Mouse (Mus musculus) heart, adult 18-20 months (tissue): ENCODE results near the gene Bmp2k. TPM values are rescaled to one million over a fixed set of nuclear protein-coding genes. Genes with fewer than 3 reads are reported as not detected.

Source experiments
- DNase-seq, 2 experiments: peaks; one replicate each; pipeline ENCODE4 v3.0.0; 2021 to 2022; ENCODE audit warnings: mixed read lengths in 1 of 2
- long read RNA-seq, 2 experiments: library from polyadenylated mRNA; stranded (forward); transcript quantifications; one replicate each; pipeline ENCODE4 v2.0.0; 2021
- total RNA-seq, 2 experiments: library from RNA; stranded (reverse); gene quantifications; 2 replicates each; pipeline ENCODE4 v1.2.3; 2021

Bmp2k gene
- 1 to 10 TPM; 6.7 to 7.0 TPM for total RNA-seq
- long read RNA-seq, experiment 1, partial matches to known transcripts: 1 of 1 reads
- long read RNA-seq, experiment 1, other reads (novel, unspliced or antisense): 0 of 1 reads
- long read RNA-seq, experiment 2, partial matches to known transcripts: 0 of 3 reads
- long read RNA-seq, experiment 2, other reads (novel, unspliced or antisense): 1 of 3 reads

DNA sequence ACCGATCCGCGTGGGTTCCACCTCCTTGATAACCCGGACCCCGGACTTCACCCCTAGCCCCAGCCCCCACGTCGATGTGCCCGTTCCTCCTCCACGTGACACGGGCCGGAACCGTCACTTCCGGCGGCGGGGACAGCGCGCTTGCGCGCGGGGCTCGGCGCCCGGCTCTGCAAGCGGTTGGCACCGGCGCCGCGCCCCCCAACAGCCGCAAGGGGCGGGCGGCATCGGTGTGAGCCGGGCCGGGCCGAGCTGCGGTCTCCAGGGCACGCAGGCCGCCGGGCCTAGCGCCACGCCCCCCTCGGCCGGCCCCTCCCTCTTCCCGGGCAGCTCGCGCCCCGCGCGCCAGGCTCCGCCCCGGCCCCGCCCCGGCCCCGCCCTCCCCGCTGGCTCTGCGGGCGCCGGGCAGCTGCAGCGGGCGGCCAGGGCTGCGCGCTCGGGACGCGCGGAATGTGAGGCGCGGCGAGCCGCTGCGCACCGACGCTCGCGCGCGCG lies at the start of gene Bmp2k:
Gene Bmp2k, plus strand, starts transcription at position 380 of the 492 bp plus-strand sequence.
- peak; percentile 91 to 94 for DNase-seq

DNA sequence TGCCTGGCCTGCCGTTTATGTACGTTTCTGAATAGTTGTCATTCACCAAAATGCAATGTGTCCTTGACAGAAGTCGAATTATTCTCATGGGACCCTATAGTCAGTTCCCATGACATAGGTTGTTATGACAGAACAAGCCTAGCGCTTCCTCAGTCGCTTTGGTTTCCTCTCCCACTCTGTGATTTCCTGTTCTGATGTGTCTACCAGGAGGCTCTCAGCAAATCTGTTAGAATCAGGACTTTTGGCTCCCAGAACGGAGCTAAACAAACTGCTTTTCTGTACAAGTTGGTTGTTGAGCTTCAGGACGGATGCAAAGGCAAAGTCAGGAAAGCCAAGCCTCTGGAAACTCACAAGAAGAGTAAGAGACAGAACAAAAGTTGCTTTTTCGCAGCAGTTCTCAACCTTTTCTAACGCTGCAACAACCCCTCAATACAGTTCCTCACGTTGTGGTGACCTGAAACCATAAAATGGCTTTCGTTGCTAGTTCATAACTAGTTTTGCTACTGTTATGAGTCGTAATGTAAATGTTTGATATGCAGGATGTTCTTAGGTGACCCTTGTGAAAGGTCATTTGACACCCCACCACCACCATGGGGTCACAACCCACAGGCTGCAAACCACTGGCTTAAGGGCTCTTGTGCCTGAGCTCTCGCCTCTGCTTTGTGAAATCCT lies 48.5 kb upstream of the Bmp2k start:
- DNase-seq: peak; percentile 17

DNA sequence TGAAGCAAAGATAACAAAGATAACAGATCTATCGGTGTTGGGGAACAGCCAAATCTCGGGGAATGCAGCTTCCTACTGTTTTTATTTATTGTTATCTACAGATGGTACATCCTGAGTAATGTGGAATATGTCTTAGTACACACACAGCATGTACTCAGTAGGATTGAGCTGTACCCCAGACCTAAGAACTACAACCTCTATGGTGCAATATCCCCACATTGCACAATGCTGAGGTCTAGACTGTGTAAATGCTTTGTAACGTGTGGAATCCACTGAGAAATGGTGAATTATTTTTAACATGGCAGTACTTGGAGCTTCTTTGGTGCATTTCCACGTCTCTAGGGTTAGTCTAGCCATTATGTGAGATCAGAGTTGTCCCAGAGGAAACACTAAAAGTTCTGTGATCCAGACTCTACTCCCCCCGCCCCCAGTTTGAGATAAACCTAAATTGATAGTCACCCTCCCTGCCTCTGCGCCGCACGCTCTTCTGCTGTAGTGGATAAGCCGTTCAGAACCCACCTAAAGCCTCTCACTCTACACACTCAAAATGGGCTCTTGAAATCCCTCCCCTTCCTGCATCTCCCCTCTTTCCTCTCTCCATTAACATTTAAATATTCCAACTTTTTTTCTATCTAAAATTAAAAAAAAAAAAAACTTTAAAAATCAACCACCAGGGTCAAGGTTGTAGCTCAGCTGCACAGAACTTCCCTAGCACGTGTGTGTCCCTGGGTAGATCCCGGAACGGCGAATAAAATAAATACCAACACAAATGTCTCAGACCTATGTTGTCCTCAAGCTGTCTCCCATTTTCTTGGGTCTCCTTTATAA lies 47.4 kb upstream of the Bmp2k start:
- no peak for DNase-seq

DNA sequence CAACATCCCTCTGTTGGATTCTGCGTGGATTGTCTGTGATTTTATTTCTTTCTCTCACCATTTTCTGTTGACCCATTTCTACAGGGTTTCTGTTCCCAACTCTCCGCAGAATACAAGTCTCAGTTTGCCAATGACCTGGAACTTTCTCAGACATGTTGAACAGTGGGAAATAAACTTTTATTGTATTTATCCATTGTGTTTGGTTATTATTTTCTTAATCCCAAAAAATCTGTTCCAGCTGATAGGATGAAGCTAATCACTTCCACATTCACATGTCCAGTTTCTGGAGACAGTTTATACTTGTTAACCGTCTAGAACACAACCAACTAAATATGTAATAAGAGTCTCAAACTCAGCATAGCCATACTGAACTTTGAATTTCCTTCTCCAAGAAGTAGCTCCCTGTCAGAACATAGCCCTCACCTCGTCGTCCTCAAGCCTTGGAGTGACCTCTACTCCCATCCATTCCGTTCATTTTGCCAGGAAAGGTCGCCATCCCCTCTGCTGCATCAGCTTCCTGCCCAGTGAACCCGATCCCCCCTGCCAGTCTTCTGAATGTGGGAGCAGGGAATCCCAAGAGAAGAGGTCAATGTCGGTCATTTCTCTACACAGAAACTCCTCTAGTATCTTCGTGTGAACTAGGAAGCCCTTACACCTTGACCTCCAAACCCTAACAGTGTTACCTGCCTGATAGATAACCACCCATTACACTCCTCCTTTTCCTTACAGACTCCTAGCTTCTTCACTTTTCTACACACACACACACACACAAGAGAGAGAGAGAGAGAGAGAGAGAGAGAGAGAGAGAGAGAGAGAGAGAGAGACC lies 46.6 kb upstream of the Bmp2k start:
- no peak for DNase-seq

DNA sequence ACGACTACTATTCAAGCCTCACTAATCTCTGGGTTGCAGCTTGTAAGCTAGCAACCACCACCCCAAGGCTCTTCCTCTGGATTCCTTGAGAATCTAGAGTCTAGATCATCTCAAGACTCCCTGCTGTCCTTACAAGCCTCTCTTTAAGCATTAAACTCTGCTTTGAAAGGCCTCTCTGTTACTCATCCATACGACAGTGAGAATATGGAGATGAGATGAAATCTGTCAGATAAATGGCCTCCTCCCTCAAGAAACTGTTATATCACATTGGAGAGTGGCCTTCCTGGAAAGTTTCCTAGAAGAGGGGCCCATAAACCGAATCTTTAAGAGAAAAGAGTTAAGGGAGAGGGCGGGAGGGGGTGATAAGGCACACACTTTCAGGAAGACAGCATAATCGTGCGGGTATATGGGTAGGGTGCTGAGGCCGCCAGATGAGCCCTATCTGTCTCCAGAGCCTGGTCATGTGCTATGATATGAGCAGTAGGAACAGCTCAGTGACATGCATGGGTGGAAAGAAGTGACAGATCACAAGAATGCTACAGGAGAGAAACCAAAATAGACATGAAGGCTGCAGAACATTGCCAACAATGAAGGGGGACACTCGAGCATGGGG lies 45.9 kb upstream of the Bmp2k start:
- no peak for DNase-seq

DNA sequence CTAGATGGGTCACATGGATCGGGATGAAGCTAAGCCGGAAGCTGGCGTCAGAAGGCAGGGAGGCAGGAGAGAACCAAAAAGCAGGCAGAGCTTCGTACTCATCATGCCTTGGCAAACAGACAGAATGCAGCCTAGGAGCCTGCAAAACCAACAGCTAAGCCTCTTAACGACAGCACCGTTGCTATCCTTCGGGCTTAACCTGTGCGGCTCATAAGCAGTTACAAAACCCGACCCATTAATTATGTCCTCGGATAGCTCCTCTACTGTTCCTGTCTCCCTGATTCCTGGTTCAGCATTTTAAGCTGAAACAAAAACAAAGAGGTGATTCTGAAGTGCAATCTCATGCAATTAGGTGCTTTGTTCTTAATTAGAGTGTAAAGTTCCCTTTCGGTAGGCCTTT lies 43.4 kb upstream of the Bmp2k start:
- no peak for DNase-seq

DNA sequence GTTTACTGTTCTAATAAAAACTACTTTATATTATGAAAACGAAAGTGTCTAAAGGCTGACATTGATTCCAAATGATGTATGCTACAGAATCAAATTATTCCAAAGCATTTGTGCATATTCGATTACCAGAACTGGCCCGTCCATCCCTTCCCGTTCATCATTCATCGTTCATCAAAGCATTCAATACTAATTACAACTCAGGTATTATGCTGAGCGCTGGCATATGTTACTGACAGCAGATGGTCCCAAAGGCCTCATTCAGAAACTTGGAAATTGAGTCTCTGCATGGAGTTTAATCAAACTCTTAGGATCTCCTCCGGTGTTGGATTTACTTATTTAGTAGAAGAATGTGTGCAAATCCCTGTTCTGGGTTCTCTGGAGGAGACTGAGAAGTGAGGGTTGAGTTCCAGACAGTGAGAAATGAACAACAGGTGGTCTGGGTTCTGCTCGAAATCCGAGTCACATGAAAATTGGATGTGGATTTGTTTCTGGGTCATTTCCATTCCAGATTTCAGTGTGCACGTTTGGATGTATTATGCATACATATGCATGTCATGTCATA lies 42.9 kb upstream of the Bmp2k start:
- DNase-seq: no peak

DNA sequence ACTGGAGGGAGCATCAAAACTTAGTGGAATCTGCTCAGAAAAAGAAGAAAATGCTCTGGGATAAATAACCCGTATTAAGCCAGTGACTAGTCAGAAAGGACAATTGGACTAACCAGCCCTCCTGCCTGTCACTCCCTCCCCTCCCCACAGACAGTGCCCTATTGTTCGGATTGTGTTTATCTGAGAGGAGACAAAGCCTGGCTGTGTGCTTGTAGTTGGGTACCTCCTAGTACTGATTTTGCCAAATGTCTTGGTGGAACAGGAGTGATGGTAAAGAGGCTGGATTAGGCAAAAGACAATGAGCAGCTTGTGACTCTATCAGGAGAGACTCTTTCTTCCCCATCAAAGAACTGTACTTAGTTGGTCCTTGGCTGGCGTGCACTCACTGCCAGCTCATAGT lies 40.6 kb upstream of the Bmp2k start:
- DNase-seq: no peak

DNA sequence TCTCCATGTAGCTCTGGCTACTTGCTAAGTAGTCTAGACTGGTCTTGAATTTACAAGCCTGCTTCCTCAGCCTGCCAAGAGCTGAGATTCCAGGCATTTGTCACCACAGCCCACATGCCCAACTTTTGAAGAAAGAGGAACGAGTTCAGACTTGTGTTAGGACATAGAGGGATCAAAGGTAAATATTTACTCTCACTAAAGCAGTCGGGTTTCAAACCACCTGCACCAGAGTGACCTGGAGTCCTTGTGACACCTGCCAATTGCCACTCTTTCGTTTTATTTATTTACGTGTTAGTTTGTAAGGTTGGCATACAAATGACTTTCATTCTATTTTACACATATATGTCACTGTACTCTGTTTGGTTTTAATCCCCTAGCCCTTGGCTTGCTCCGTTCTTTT lies 36.4 kb upstream of the Bmp2k start:
- DNase-seq: no peak

DNA sequence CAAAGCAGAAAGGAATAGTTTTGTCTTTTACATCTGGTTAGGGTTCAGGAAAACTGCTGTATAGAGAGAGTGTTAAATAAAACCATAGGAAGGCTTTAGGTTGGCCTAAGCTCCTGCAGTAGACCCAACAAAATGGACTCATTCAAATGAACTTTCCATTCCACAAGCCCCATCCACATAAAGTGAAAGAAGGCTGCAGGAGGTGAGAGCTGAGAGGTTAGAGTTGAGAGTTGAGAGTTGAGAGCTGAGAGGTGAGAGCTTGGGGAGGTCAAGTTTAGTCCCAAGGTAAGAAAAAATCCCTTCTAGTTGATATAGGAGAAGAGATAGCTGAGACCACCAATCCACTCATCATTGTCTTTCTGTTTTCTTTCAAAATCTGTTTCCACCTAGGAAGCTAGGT lies 35.6 kb upstream of the Bmp2k start:
- no peak for DNase-seq

DNA sequence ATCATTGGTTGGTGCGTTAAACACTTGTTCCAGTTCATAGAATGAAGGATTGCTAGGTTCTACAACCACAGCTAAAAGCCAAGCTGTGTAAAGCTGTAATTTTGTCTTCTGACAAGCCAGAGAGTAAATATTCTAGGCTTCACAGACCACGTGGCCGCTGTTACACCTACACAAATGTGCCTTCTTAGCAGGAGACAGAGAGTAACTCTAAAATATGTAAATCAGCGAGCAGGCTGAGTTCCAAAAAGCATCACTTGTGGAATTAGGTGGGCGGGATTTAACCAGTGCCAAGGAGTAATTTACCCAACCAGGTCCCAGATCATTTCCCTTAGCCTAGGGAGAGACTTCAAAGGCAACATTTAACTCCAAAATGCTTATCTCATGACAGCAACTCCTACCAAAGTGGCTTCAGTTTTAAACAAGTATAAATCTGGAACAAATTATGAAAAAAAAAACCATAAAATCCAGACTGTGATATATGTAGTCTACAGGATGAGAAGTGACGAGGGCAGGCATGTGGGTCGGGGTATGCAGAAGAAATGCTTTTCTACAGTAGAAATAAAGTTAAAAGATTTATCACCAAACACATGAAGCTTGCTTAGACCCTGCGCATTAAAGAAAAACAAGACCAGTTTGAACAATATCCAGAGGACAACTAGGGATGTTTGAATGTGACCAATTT lies 35.1 kb upstream of the Bmp2k start:
- no peak for DNase-seq

DNA sequence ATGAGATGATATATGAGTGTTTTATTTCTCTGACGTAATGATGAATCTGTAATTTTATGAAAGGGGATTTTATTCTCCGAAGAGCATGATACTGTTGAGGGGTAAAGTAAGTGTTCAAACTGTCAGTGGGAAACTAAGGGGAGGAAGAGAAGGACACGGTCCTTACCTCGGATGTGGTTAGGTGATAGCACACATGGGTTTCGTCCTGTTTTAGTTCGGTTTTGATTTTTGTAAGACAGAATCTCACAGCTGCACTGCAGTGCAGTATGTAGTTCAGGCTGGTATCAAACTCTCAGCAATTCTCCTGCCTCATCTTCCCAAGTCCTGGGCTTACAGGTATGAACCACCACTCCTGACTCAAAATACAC lies 34.6 kb upstream of the Bmp2k start:
- no peak for DNase-seq

DNA sequence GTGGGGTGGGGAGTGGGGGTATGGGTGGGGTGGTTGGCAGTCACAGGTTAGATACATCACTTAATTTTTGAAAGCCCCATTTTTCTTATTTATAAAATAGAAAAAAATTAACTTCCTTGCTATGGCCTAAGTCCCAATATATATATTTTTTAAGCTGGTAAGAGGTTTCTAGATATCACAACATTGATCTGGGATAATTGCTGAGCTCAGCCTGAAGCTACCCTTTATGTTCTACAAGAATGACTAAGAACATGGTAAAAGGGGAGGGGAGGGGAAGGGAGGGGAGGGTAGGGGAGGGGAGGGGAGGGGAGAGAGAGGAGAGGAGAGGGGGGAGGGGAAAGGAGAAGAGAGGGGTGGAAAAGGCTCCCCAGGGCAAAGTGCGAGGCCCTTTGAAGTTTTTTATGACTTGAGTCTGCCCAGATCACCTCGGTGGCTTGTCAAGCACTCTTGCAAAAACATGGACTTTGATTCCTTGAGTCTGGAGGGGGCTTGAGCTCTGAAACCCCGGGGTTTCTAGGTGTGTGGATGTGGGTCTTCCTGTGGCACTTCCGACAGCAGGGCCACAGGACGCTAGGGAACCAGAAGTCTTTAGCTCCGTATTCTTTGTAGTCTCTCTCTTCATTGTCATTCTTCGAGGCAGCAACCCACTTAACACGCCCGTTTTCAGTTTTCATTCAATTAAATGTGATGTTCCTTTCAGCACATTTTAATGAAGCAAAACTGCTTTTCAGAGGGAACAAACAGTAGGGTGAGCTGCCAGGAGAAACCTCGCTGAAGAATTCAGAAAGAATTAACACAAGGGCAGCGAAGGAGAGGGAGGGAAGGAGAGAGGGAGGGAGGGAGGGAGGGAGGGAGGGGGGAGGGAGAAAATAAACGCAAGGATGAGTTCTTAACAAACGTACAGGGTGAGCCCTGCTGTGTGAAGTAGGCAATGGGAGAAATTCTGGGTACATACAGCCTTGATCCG lies 33.1 kb upstream of the Bmp2k start:
- DNase-seq: no peak

DNA sequence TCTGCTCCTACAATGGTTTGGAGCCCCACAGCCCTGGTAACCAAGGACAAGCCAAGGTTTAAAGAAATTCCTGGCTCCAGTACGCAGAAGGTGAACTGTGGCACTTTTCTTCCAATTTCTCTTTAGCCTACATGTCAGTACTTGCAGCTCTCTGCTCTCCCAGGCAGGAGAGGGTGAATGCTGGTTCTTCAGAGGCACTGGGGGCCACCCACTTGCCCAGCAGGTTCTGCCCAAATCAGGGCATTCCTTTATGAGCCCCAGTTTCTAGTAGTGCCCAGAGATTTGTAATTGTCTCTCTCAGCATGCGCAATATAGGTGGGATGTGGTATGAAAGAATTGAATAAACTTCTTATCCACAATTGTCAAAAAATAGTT lies 32.5 kb upstream of the Bmp2k start:
- DNase-seq: no peak

DNA sequence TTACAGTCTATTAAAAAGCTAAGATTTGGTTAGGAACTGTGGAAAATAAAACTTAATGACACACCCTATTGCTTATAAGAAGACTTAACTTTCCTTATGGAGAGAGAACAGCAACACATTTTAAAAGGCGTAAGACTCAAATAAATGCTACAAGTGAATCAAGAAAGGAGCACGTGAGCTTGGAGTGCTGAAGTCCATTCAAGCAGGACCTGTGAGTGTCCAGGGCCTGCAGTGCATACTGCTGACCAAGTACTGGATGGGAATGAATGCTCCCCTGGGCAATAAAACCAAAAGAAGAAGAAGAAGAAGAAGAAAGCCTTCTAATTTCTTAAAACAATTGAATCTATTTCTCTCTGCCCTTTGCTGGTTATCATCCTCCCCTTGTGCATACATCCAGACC lies 32.0 kb upstream of the Bmp2k start:
- DNase-seq: no peak

DNA sequence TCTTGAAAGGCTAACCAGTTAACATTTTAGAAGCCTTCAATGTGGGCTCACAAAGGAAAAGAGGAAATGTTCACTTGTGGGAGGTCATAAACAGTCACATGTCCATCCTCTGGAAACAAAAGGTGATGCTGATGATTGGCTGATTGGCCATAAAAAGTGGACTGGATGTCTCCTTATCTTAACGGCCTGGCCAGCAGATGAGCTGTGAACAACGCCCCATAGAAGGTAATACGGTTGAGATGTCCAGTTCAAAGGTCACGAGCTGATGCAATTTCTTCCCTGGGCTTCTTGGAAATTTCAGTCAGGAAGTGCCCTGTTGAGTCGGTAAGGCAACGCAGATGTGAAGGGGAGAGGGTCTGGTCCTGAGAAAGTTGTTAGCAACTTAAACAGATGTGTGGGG lies 28.9 kb upstream of the Bmp2k start:
- DNase-seq: no peak

DNA sequence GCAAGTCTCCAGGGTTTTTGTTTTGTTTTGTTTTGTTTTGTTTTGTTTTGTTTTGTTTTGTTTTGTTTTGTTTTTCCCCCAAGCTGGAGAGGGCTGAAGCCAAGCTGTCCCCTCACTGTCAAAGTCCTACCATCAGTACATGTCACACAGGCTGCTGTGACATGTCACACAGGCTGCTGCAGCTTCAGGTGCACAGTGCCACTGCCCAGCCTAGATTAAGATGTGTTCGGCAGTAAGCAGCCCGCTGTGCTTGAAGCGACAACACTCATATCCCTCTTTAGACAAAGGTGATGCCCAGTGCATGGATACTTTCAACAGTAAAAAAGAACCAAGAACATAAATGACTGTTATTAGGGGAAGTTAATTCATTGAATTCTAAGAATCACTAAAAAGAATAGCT lies 28.5 kb upstream of the Bmp2k start:
- no peak for DNase-seq

DNA sequence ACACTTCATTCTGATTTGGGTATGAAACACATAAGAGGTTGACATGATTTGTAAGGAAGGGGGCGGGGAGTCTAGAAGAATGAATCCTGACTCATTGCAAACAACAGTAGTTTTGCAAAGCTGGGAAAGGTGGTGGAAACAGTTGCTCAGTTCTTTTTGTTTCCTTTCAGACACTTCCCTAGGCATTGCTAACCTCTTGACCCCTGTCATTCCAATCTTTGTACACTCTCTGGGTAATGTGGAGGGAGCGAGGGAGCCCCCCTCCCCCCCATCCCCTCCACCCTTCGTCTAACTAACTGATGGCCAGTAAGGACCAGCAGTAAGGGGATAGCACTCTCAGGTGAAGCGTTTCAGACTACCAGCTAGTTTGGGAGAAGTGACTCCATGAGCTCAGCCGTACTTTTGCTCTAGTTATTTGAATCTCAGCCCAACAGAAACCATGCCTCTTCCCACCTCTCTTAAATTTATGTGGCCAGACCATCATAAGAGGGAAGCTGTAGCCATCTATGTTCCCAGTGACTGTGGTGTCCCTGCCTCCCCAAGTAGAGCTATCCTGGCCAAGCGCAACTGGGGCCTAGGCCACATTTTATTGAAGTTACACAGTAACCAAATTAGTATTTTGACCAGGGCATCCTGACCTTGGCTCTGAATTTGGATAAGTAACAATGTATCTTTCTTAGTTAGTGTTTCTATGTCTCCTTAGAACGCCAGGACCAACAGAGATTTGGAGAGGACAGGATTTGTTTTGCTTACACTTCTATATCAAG lies 27.6 kb upstream of the Bmp2k start:
- no peak for DNase-seq

DNA sequence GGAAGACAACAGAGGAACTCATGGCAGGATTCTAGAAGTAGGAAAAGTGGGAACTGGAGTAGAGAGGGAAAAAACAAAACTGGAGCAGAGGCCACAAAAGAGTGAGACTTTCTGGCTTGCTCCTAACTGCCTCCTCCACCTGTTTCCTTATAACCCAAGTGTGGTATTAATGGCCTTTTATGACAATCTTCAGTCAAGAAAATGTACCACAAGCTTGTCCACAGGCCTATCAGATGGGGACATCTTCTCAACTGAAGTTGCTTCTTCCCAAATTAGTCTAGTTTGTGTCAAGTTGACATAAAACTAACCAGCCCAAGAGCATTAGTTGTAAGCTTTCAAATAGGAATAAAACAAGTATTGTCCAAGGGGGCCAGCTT lies 27.0 kb upstream of the Bmp2k start:
- no peak for DNase-seq
